Mouse (Mus musculus): ENCODE results near the gene Btbd35f14.
"Not testable (repeated sequence)": the region's sequence is repeated elsewhere in the genome, so short reads cannot be mapped to it uniquely, and the experiment has no call there.

Btbd35f14 gene

DNA sequence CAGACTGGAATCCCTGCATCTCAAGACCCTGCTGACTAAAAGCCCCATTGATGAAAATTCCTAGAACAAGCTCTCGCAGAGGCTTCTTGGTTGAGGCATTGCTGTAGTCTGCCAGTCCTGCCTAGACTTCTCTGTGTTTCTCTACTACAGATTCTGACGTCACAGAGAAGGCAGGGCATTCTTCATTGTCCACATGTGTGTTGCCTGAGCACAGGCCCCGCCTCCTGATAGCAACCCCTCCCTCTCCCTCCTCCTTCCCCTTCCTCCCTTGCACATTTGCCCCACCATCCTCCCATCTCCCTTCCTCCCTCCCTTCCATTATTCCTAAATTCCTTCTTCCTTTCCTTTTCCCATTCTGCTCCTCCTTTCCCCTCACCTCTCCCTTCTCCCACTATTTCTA lies at the start of gene Btbd35f14:
Btbd35f14 (minus strand) TSS at position 101 of the 400 bp plus-strand sequence.
- not testable (repeated sequence) for DNase-seq

DNA sequence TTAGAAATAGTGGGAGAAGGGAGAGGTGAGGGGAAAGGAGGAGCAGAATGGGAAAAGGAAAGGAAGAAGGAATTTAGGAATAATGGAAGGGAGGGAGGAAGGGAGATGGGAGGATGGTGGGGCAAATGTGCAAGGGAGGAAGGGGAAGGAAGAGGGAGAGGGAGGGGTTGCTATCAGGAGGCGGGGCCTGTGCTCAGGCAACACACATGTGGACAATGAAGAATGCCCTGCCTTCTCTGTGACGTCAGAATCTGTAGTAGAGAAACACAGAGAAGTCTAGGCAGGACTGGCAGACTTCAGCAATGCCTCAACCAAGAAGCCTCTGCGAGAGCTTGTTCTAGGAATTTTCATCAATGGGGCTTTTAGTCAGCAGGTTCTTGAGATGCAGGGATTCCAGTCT lies 45.3 kb downstream of the Btbd35f14 start, which contains the start of gene Btbd35f13:
Btbd35f13 (plus strand) TSS at position 301 of the 400 bp plus-strand sequence.
- not testable (repeated sequence) for DNase-seq
